21 mouse cellular contexts compared by ENCODE assay signal in genomic region chr6:50225232-50225631, GRCm38 (mm10). TPM values are rescaled to one million over a fixed set of nuclear protein-coding genes. Genes with fewer than 3 reads are reported as not detected.
A peak's percentile ranks its signal among the peaks of the same experiment; 100 is the strongest.
DNase-seq lines count a peak whose midpoint lies in the region; ATAC-seq and TF ChIP-seq lines count a peak whose summit lies in the region.
"Had no signal": no experiment of that assay in that cellular context is flagged by ENCODE, and none has a peak within 500 bp of the region (broad histone marks: within the 10 kb centered on the region; RNA-seq: fewer than 3 reads in every experiment).

No protein-coding gene starts in this region.

- no peak overlapping the region for H3K4me3 ChIP-seq in MEL (ENCODE audit: control insufficient read depth in 1 of 2, insufficient read depth in 1 of 2, low read depth in 2 of 2, low read length in 2 of 2)
- H3K4me3 ChIP-seq in stomach, postnatal 0 days (ENCODE audit: low read depth, low read length): no peak overlapping the region
- no peak overlapping the region for H3K4me3 ChIP-seq in hindbrain, embryonic 13.5 days
- H3K4me3 ChIP-seq: embryonic facial prominence, embryonic 13.5 days; forebrain, embryonic 12.5 days; gastrocnemius, adult 2 months; heart, embryonic 12.5 days; hindbrain, embryonic 10.5 days; hindbrain, embryonic 15.5 days had no signal

- TF ChIP-seq EP300 in MEL (IDR thresholded peaks at IDR 0.05; ENCODE audit: low read depth in 1 of 2, low read length in 2 of 2): no peak
- no peak for TF ChIP-seq EP300 in stomach, postnatal 0 days (optimal IDR thresholded peaks at IDR 0.05)

- TF ChIP-seq RAD21 in MEL (IDR thresholded peaks at IDR 0.05; ENCODE audit: low read depth, low read length): no peak

- TF ChIP-seq POLR2A in MEL (IDR thresholded peaks at IDR 0.05; ENCODE audit: control insufficient read depth in 1 of 2, insufficient read depth in 1 of 2, low read depth in 1 of 2, low read length in 2 of 2, poor library complexity in 1 of 2): no peak

- H3K4me2 ChIP-seq in stomach, postnatal 0 days (replicated peaks; ENCODE audit: low read depth): no peak overlapping the region
- H3K4me2 ChIP-seq in hindbrain, embryonic 13.5 days: no peak overlapping the region
- H3K4me2 ChIP-seq: embryonic facial prominence, embryonic 13.5 days; forebrain, embryonic 12.5 days; heart, embryonic 12.5 days; hindbrain, embryonic 15.5 days had no signal

- H3K9me3 ChIP-seq in MEL (replicated peaks; ENCODE audit: insufficient read depth, low read length): no peaks in the 10 kb centered on the region
- no peaks in the 10 kb centered on the region for H3K9me3 ChIP-seq in stomach, postnatal 0 days (ENCODE audit: control insufficient read depth, low read length)
- H3K9me3 ChIP-seq in hindbrain, embryonic 13.5 days: no peaks in the 10 kb centered on the region
- H3K9me3 ChIP-seq: embryonic facial prominence, embryonic 13.5 days; forebrain, embryonic 12.5 days; heart, embryonic 12.5 days; hindbrain, embryonic 10.5 days; hindbrain, embryonic 15.5 days had no signal

- H3K36me3 ChIP-seq in MEL (ENCODE audit: control insufficient read depth in 1 of 2, insufficient read depth in 2 of 2, low read length in 2 of 2): no peaks in the 10 kb centered on the region; a peak in 2 of 4 replicates
- H3K36me3 ChIP-seq in stomach, postnatal 0 days (ENCODE audit: control insufficient read depth, insufficient read depth, low read length): no peaks in the 10 kb centered on the region
- peaks cover 31% of the 10 kb centered on the region for H3K36me3 ChIP-seq in hindbrain, embryonic 13.5 days
- H3K36me3 ChIP-seq: embryonic facial prominence, embryonic 13.5 days; forebrain, embryonic 12.5 days; heart, embryonic 12.5 days; hindbrain, embryonic 10.5 days; hindbrain, embryonic 15.5 days had no signal

- no peaks in the 10 kb centered on the region for H3K79me2 ChIP-seq in MEL (ENCODE audit: control insufficient read depth, insufficient read depth, low read length, poor library complexity)

- H3K9ac ChIP-seq in MEL (ENCODE audit: control insufficient read depth, low read depth, low read length, poor library complexity, severe bottlenecking): no peak overlapping the region
- H3K9ac ChIP-seq in stomach, postnatal 0 days (ENCODE audit: low read length): no peak overlapping the region
- H3K9ac ChIP-seq in hindbrain, embryonic 13.5 days: no peak overlapping the region
- H3K9ac ChIP-seq: embryonic facial prominence, embryonic 13.5 days; forebrain, embryonic 12.5 days; heart, embryonic 12.5 days; hindbrain, embryonic 15.5 days had no signal

- peaks cover 0 to 11% of the 10 kb centered on the region in 2 experiments; a peak in 1 of 4 replicates for H3K4me1 ChIP-seq in MEL (ENCODE audit: control insufficient read depth in 1 of 2, insufficient read depth in 2 of 2, low read length in 2 of 2)
- H3K4me1 ChIP-seq in stomach, postnatal 0 days (replicated peaks; ENCODE audit: control insufficient read depth, insufficient read depth): no peaks in the 10 kb centered on the region
- no peaks in the 10 kb centered on the region for H3K4me1 ChIP-seq in hindbrain, embryonic 13.5 days (replicated peaks)
- H3K4me1 ChIP-seq: forebrain, embryonic 12.5 days; hindbrain, embryonic 15.5 days had no signal

- WGBS in stomach, postnatal 0 days: 74% methylated on average over 5 of the region's 5 CpGs
- WGBS in hindbrain, embryonic 13.5 days: 86% methylated on average over 5 of the region's 5 CpGs

- peak; percentile 67 for DNase-seq in 3T3-L1 (ENCODE audit: low read depth, low spot score)
- peak; percentile 44 for DNase-seq in MEL (ENCODE audit: low read depth, low spot score)
- DNase-seq in R1 (ENCODE audit: low read depth, low spot score): peak; percentile 11
- DNase-seq in stomach, postnatal 0 days (ENCODE audit: low spot score): peak; percentile 19
- no peak for DNase-seq in cerebellum, postnatal 25 days
- no peak for DNase-seq in adrenal gland, adult 8-10 months
- DNase-seq: adrenal gland, postnatal 10 days; cerebellum, adult 11 months; cerebellum, adult 8-10 months; cerebellum, postnatal 14 days; gastrocnemius, adult 2 months; gastrocnemius, postnatal 25 days; kidney, adult 18-20 months had no signal

- H3K27me3 ChIP-seq in MEL (ENCODE audit: control insufficient read depth in 1 of 2, insufficient read depth in 2 of 2, low read length in 2 of 2): peaks cover 0 to 4% of the 10 kb centered on the region in 2 experiments; a peak in 2 of 4 replicates
- H3K27me3 ChIP-seq in stomach, postnatal 0 days (ENCODE audit: control insufficient read depth, insufficient read depth, low read length): no peaks in the 10 kb centered on the region
- no peaks in the 10 kb centered on the region for H3K27me3 ChIP-seq in hindbrain, embryonic 13.5 days
- H3K27me3 ChIP-seq: CH12.LX; embryonic facial prominence, embryonic 13.5 days; forebrain, embryonic 12.5 days; heart, embryonic 12.5 days; hindbrain, embryonic 15.5 days had no signal

- no peak overlapping the region for H3K27ac ChIP-seq in MEL (ENCODE audit: control insufficient read depth, low read depth, low read length)
- no peak overlapping the region for H3K27ac ChIP-seq in stomach, postnatal 0 days (replicated peaks)
- no peak overlapping the region for H3K27ac ChIP-seq in hindbrain, embryonic 13.5 days
- H3K27ac ChIP-seq: embryonic facial prominence, embryonic 13.5 days; forebrain, embryonic 12.5 days; gastrocnemius, adult 2 months; hindbrain, embryonic 10.5 days; hindbrain, embryonic 15.5 days had no signal

- TF ChIP-seq CTCF in MEL (IDR thresholded peaks at IDR 0.05 in 2 of 3, conservative IDR thresholded peaks at IDR 0.05 in 1 of 3; ENCODE audit: control insufficient read depth in 1 of 3, insufficient read depth in 1 of 3, low read depth in 2 of 3, low read length in 3 of 3, poor library complexity in 1 of 3, severe bottlenecking in 1 of 3): no peak
- no peak for TF ChIP-seq CTCF in stomach, postnatal 0 days (IDR thresholded peaks at IDR 0.05; ENCODE audit: low read depth)

- peak; percentile 24; the same call in 1 of the 2 replicates for ATAC-seq in stomach, postnatal 0 days (ENCODE audit: low FRiP score, low TSS enrichment)
- no peak for ATAC-seq in hindbrain, embryonic 13.5 days (ENCODE audit: low FRiP score)
- ATAC-seq: forebrain, embryonic 16.5 days had no signal

TF ChIP-seq in MEL, 35 proteins besides CTCF, POLR2A, EP300 and RAD21:
- no peak for TF ChIP-seq SMC3 (IDR thresholded peaks at IDR 0.05; ENCODE audit: low read depth, low read length)
- no peak for TF ChIP-seq JUND (IDR thresholded peaks at IDR 0.05; ENCODE audit: low read depth, low read length)
- TF ChIP-seq CHD2 (IDR thresholded peaks at IDR 0.05; ENCODE audit: low read length): no peak
TF ChIP-seq in MEL: peak in this region for 0.

RNA-seq across cellular contexts. Expression of gene Gsdme, which starts 38.4 kb away (rescaled TPM):
- total RNA-seq in MEL (2012; rRNA removed): 0.20 and 0.27 TPM in 2 replicates
- polyA plus RNA-seq in MEL (2012; ENCODE audit: insufficient read depth in 1 of 2, insufficient read length in 2 of 2, low read depth in 1 of 2, low replicate concordance in 2 of 2, missing spikeins in 1 of 2): 1 to 10 TPM in 1 of 2 experiments, not detected in 1; 1.5 TPM
- polyA plus RNA-seq in stomach, postnatal 0 days (2015; fragmentation: Nextera tagmentation; extraction: Ambion mirVana): 13.0 and 14.1 TPM in 2 replicates
- 69.8 and 71.0 TPM in 2 replicates for polyA plus RNA-seq in hindbrain, embryonic 13.5 days (2015; fragmentation: Nextera tagmentation; extraction: Ambion mirVana)
- 1 to 10 TPM; 2.0 to 6.3 (median 3.3) TPM for total RNA-seq in adrenal gland, adult 8-10 months (2022)

Comparison
In these comparisons a context has a peak if more than half of its experiments do, and no peak if none do; other contexts are left out.
1. DNase-seq: peak in 3T3-L1 (single experiment), MEL (single experiment), R1 (single experiment) and stomach, postnatal 0 days (single experiment); none in cerebellum, postnatal 25 days (0 of 2) and adrenal gland, adult 8-10 months (single experiment).